Mouse (Mus musculus) kidney, adult 2 months (tissue): ENCODE results near the gene Klrb1b.

ENCODE experiments used
- CTCF ChIP-seq: fragments of 200-500 bp; conservative IDR thresholded peaks from 2 replicates; pipeline ENCODE4 v1.5.1; 2011; ENCODE audit warnings: low read depth, mild to moderate bottlenecking, control low read depth, low read length, moderate library complexity, mixed read lengths; ENCODE audit not compliant: insufficient read depth, insufficient read length
- POLR2A ChIP-seq: fragments of 200-500 bp; IDR thresholded peaks from one replicate; pipeline ENCODE4 v1.6.1; 2011; ENCODE audit warnings: low read depth, low read length, control low read depth

DNA sequence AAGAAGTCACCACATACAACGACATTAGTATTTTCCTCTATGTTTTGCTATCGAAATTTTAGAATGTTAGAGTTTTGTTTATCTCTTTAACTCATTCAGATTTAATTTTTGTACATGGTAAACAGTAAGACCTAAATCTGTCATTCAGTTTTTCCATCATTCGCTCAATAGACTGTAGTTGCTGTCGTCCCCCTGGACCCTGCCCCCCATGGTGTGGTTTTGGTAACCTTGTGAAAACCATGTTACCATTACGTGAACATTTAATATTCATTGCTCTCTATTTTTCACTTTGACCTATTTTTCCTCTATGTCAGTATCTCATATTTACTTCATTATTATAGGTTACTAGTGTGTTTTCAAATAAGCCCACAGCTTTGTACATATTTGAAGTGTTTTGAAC lies 61.5 kb downstream of the Klrb1b start:
- TF ChIP-seq POLR2A: no peak
- no peak for TF ChIP-seq CTCF
